24 mouse cellular contexts compared by ENCODE assay signal in the genomic region with DNA sequence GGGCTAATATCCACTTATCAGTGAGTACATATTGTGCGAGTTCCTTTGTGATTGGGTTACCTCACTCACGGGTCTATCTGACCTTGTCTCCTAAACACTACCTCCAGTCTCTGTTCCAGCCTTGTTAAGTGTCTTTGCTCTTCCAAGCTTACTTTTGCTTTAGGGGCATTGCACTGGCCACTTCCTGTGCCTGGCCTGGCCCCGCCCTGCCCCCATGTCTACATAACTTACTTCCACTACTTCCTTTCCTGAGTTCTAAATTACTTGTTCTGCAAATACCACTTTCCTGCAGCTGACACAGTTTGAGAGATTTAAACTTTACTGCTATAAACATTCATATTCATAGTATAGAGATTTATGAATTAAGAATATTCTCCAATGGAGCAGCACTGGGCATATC.
"Had no signal": no experiment of that assay in that cellular context is flagged by ENCODE, and none has a peak within 500 bp of the region (broad histone marks: within the 10 kb centered on the region; RNA-seq: fewer than 3 reads in every experiment).

No protein-coding gene starts in this region.

- H3K27me3 ChIP-seq: heart, embryonic 12.5 days; hindbrain, embryonic 12.5 days; intestine, embryonic 15.5 days; limb, embryonic 13.5 days; limb, embryonic 15.5 days had no signal

- H3K9me3 ChIP-seq: heart, embryonic 10.5 days; heart, embryonic 12.5 days; hindbrain, embryonic 10.5 days; hindbrain, embryonic 12.5 days; intestine, embryonic 15.5 days; limb, embryonic 13.5 days; limb, embryonic 15.5 days had no signal

- DNase-seq: gastrocnemius, postnatal 14 days; gastrocnemius, postnatal 36 days; heart, adult 18-20 months; heart, postnatal 10 days; heart, postnatal 4 days; kidney, adult 18-20 months; kidney, adult 8-10 months; kidney, postnatal 10 days; kidney, postnatal 25 days; kidney, postnatal 4 days; left cerebral cortex, postnatal 4 days had no signal

- ATAC-seq: hindbrain, embryonic 16.5 days; inflammation-experienced regulatory T-cells, adult 6 months; intestine, embryonic 15.5 days; intestine, postnatal 0 days had no signal

- H3K4me3 ChIP-seq: heart, embryonic 10.5 days; heart, embryonic 12.5 days; hindbrain, embryonic 10.5 days; hindbrain, embryonic 12.5 days; intestine, embryonic 15.5 days; layer of hippocampus, adult 2 months; left cerebral cortex, adult 2 months; limb, embryonic 13.5 days; limb, embryonic 15.5 days had no signal

- H3K9ac ChIP-seq: heart, embryonic 12.5 days; hindbrain, embryonic 12.5 days; hindbrain, embryonic 14.5 days; intestine, embryonic 15.5 days; limb, embryonic 13.5 days; limb, embryonic 15.5 days had no signal

- H3K36me3 ChIP-seq: heart, embryonic 10.5 days; heart, embryonic 12.5 days; hindbrain, embryonic 10.5 days; hindbrain, embryonic 12.5 days; intestine, embryonic 15.5 days; limb, embryonic 13.5 days; limb, embryonic 15.5 days had no signal

- H3K27ac ChIP-seq: heart, embryonic 10.5 days; hindbrain, embryonic 10.5 days; hindbrain, embryonic 12.5 days; hindbrain, embryonic 14.5 days; intestine, embryonic 15.5 days; layer of hippocampus, adult 2 months; left cerebral cortex, adult 2 months; limb, embryonic 13.5 days; limb, embryonic 15.5 days had no signal

- H3K4me1 ChIP-seq: heart, embryonic 10.5 days; heart, embryonic 12.5 days; hindbrain, embryonic 10.5 days; hindbrain, embryonic 12.5 days; intestine, embryonic 15.5 days; limb, embryonic 13.5 days; limb, embryonic 15.5 days had no signal

- H3K4me2 ChIP-seq: heart, embryonic 12.5 days; hindbrain, embryonic 12.5 days; hindbrain, embryonic 14.5 days; intestine, embryonic 15.5 days; limb, embryonic 13.5 days; limb, embryonic 15.5 days had no signal
